Comparison of ENCODE assay signal across 8 mouse cellular contexts in genomic region chr10:77089336-77089735, GRCm38 (mm10). TPM values are rescaled to one million over a fixed set of nuclear protein-coding genes. Genes with fewer than 3 reads are reported as not detected.
DNase-seq lines count a peak whose midpoint lies in the region; ATAC-seq and TF ChIP-seq lines count a peak whose summit lies in the region.

No protein-coding gene starts in this region.

- peak overlapping the region; percentile 73 for H3K27ac ChIP-seq in heart, embryonic 15.5 days
- peak overlapping the region; percentile 31; the same call in 1 of the 2 replicates for H3K27ac ChIP-seq in lung, embryonic 14.5 days (ENCODE audit: low read depth)
- H3K27ac ChIP-seq in left cerebral cortex, adult 2 months: no peak overlapping the region

- H3K36me3 ChIP-seq in heart, embryonic 15.5 days: peaks cover 10% of the 10 kb centered on the region; the same call in 1 of the 2 replicates
- H3K36me3 ChIP-seq in lung, embryonic 14.5 days (ENCODE audit: insufficient read depth): peaks cover 31% of the 10 kb centered on the region; the same call in 1 of the 2 replicates

- peak overlapping the region; percentile 18; the same call in 1 of the 2 replicates for H3K4me3 ChIP-seq in heart, embryonic 15.5 days
- no peak overlapping the region for H3K4me3 ChIP-seq in lung, embryonic 14.5 days (ENCODE audit: low read depth, low read length)
- H3K4me3 ChIP-seq in left cerebral cortex, adult 2 months: no peak overlapping the region

- peak overlapping the region; percentile 50 for H3K4me2 ChIP-seq in heart, embryonic 15.5 days
- peak overlapping the region; percentile 40 for H3K4me2 ChIP-seq in lung, embryonic 14.5 days

- no peaks in the 10 kb centered on the region for H3K9me3 ChIP-seq in heart, embryonic 15.5 days (replicated peaks)
- H3K9me3 ChIP-seq in lung, embryonic 14.5 days (ENCODE audit: low read depth, low read length): peaks cover 7% of the 10 kb centered on the region; the same call in 1 of the 2 replicates

- H3K4me1 ChIP-seq in heart, embryonic 15.5 days (replicated peaks): peaks cover 17% of the 10 kb centered on the region
- H3K4me1 ChIP-seq in lung, embryonic 14.5 days (ENCODE audit: insufficient read depth): no peaks in the 10 kb centered on the region

- peak; percentile 52 for DNase-seq in cerebellum, postnatal 10 days
- no peak for DNase-seq in cerebellum, postnatal 14 days
- peak; percentile 76 for DNase-seq in adrenal gland, postnatal 10 days
- DNase-seq in lung, embryonic 14.5 days: peak; percentile 82
- peak; percentile 46 for DNase-seq in urinary bladder, postnatal 25 days (ENCODE audit: low spot score)
- no peak for DNase-seq in layer of hippocampus, adult 8-10 months (ENCODE audit: low spot score in 2 of 2)
- DNase-seq in left cerebral cortex, adult 2 months (ENCODE audit: extremely low spot score in 1 of 2, low spot score in 2 of 2): no peak

- H3K9ac ChIP-seq in heart, embryonic 15.5 days: peak overlapping the region; percentile 20; the same call in 1 of the 2 replicates
- peak overlapping the region; percentile 1; the same call in 1 of the 2 replicates for H3K9ac ChIP-seq in lung, embryonic 14.5 days

- WGBS in heart, embryonic 15.5 days: 31% methylated on average over 8 of the region's 8 CpGs
- WGBS in lung, embryonic 14.5 days: 31% methylated on average over 8 of the region's 8 CpGs

- intact Hi-C loops in left cerebral cortex, adult 2 months (cut with DNase I): no loop called here

- no peak for TF ChIP-seq CTCF in lung, embryonic 14.5 days (IDR thresholded peaks at IDR 0.05; ENCODE audit: low read depth)
- no peak for TF ChIP-seq CTCF in left cerebral cortex, adult 2 months (IDR thresholded peaks at IDR 0.05)

- H3K27me3 ChIP-seq in heart, embryonic 15.5 days: no peaks in the 10 kb centered on the region
- no peaks in the 10 kb centered on the region for H3K27me3 ChIP-seq in lung, embryonic 14.5 days (ENCODE audit: insufficient read depth, low read length)

- peak; percentile 35 for ATAC-seq in heart, embryonic 15.5 days (replicated peaks; ENCODE audit: insufficient number of reproducible peaks, insufficient read depth, low FRiP score, low read depth)
- peak; percentile 82 for ATAC-seq in lung, embryonic 14.5 days (ENCODE audit: insufficient read depth)

RNA-seq across cellular contexts. Expression of gene Slc19a1, which starts 57.3 kb away (rescaled TPM):
- total RNA-seq in adrenal gland, postnatal 10 days (2021): 10 to 100 TPM; 25.7 TPM
- 9.6 and 15.0 TPM in 2 replicates for polyA plus RNA-seq in heart, embryonic 15.5 days (2015; fragmentation: Nextera tagmentation; extraction: Ambion mirVana)
- polyA plus RNA-seq in lung, embryonic 14.5 days (2014; fragmentation: Nextera tagmentation; extraction: Ambion mirVana): 26.5 and 31.0 TPM in 2 replicates
- 10 to 100 TPM; 17.4 to 28.6 (median 22.8) TPM for total RNA-seq in layer of hippocampus, adult 8-10 months (2022)
- total RNA-seq in left cerebral cortex, adult 2 months (2021): 10 to 100 TPM; 23.9 to 27.0 TPM

Comparison
In these comparisons a context has a peak if more than half of its experiments do, and no peak if none do; other contexts are left out.
1. DNase-seq: peak in cerebellum, postnatal 10 days (2 of 2), adrenal gland, postnatal 10 days (single experiment), lung, embryonic 14.5 days (single experiment) and urinary bladder, postnatal 25 days (single experiment); none in cerebellum, postnatal 14 days (0 of 2), layer of hippocampus, adult 8-10 months (0 of 2) and left cerebral cortex, adult 2 months (0 of 2).